Mouse (Mus musculus): ENCODE results near the gene Gm4907. TPM values are rescaled to one million over a fixed set of nuclear protein-coding genes. Genes with fewer than 3 reads are reported as not detected.
"Not testable (repeated sequence)": the region's sequence is repeated elsewhere in the genome, so short reads cannot be mapped to it uniquely, and the experiment has no call there.

The Gm4907 gene
- polyA plus RNA-seq (2012; ENCODE audit: insufficient read depth, low replicate concordance): not detected in 2 replicates

GRCm38 (mm10) chrX:23882253-23882652 is at the start of gene Gm4907:
Gene Gm4907, plus strand, starts transcription at chrX:23882553.
- H3K9me3 ChIP-seq; H3K27me3 ChIP-seq (replicated peaks); H3K4me3 ChIP-seq (replicated peaks); H3K4me1 ChIP-seq; H3K36me3 ChIP-seq (replicated peaks; ENCODE audit: low read length): not testable (repeated sequence)

GRCm38 (mm10) chrX:23833784-23834183 is 48.6 kb upstream of the Gm4907 start:
- H3K4me1 ChIP-seq; H3K4me3 ChIP-seq (replicated peaks); H3K36me3 ChIP-seq (replicated peaks; ENCODE audit: low read length); H3K27me3 ChIP-seq (replicated peaks): not testable (repeated sequence)
- 0 out of 2 replicates have a peak, but pooled peaks cover 13% of the 10 kb centered on the region for H3K9me3 ChIP-seq

- Histone ChIP-seq H3K36me3 (replicated peaks; ENCODE audit: low read length) (no peaks in the 10 kb centered on the region), H3K4me1 (no peaks in the 10 kb centered on the region), H3K4me3 (replicated peaks) (no peak overlapping the region), H3K27me3 (replicated peaks) (no peaks in the 10 kb centered on the region), H3K9me3 (0 out of 2 replicates have a peak, but pooled peaks cover 5% of the 10 kb centered on the region)
- no peak for TF ChIP-seq FLI1 (IDR thresholded peaks at IDR 0.05; ENCODE audit: low read length)
- TF ChIP-seq GATA1 (IDR thresholded peaks at IDR 0.05; ENCODE audit: borderline replicate concordance, low read length): no peak
These were observed 41.4 kb upstream of the Gm4907 start for GRCm38 (mm10) chrX:23840921-23841320.

GRCm38 (mm10) chrX:23954161-23954560 is 71.8 kb downstream of the Gm4907 start:
- Histone ChIP-seq H3K9me3 (0 out of 2 replicates have a peak, but pooled peaks cover 5% of the 10 kb centered on the region), H3K4me1 (no peaks in the 10 kb centered on the region), H3K4me3 (replicated peaks) (no peak overlapping the region), H3K27me3 (replicated peaks) (no peaks in the 10 kb centered on the region), H3K36me3 (replicated peaks; ENCODE audit: low read length) (no peaks in the 10 kb centered on the region)
- TF ChIP-seq FLI1 (IDR thresholded peaks at IDR 0.05; ENCODE audit: low read length): no peak
- no peak for TF ChIP-seq GATA1 (IDR thresholded peaks at IDR 0.05; ENCODE audit: borderline replicate concordance, low read length)

Other genes starting within 250 kb of the Gm4907 start
- 2.5 and 8.5 TPM in 2 replicates for gene Wdr44, start 189.5 kb upstream of the Gm4907 start, polyA plus RNA-seq (2012; ENCODE audit: insufficient read depth, low replicate concordance)
- gene Gm4985, start 76.4 kb downstream of the Gm4907 start, polyA plus RNA-seq (2012; ENCODE audit: insufficient read depth, low replicate concordance): not detected in 2 replicates